Mouse (Mus musculus): ENCODE results near the gene Hspa1b. TPM values are rescaled to one million over a fixed set of nuclear protein-coding genes. Genes with fewer than 3 reads are reported as not detected.
"Not testable (repeated sequence)": the region's sequence is repeated elsewhere in the genome, so short reads cannot be mapped to it uniquely, and the experiment has no call there.

Gene Hspa1b
- polyA plus RNA-seq, 1 experiment from 2014 or later, result 3.6 TPM

GRCm38 (mm10) chr17:34979631-34980030 lies 20.6 kb upstream of the Hspa1b start:
- H3K4me3 ChIP-seq, result no peak overlapping the region
- H3K9ac ChIP-seq, result no peak overlapping the region
- H3K4me1 ChIP-seq, result peaks cover 21% of the 10 kb centered on the region
- no peaks in the 10 kb centered on the region for H3K36me3 ChIP-seq
- WGBS, result 90% methylated on average over 4 of the region's 4 CpGs
- no peak overlapping the region for H3K27ac ChIP-seq
- H3K27me3 ChIP-seq, result no peaks in the 10 kb centered on the region
- ATAC-seq (ENCODE audit: insufficient number of reproducible peaks, low FRiP score, low TSS enrichment, low read depth), result no peak
- H3K4me2 ChIP-seq, result no peak overlapping the region
- no peaks in the 10 kb centered on the region for H3K9me3 ChIP-seq

GRCm38 (mm10) chr17:34978239-34978638 lies 19.2 kb upstream of the Hspa1b start:
- H3K4me3 ChIP-seq, result no peak overlapping the region
- ATAC-seq (ENCODE audit: insufficient number of reproducible peaks, low FRiP score, low TSS enrichment, low read depth), result no peak
- H3K9me3 ChIP-seq, result no peaks in the 10 kb centered on the region
- no peak overlapping the region for H3K4me2 ChIP-seq
- H3K9ac ChIP-seq, result no peak overlapping the region
- H3K27me3 ChIP-seq, result no peaks in the 10 kb centered on the region
- H3K27ac ChIP-seq, result no peak overlapping the region
- H3K4me1 ChIP-seq, result peaks cover 18% of the 10 kb centered on the region
- WGBS, result 85% methylated on average over 27 of the region's 27 CpGs
- no peaks in the 10 kb centered on the region for H3K36me3 ChIP-seq

- H3K9ac ChIP-seq, result no peak overlapping the region
- ATAC-seq (ENCODE audit: insufficient number of reproducible peaks, low FRiP score, low TSS enrichment, low read depth), result no peak
- no peaks in the 10 kb centered on the region for H3K36me3 ChIP-seq
- 91% methylated on average over 20 of the region's 20 CpGs for WGBS
- H3K4me2 ChIP-seq, result no peak overlapping the region
- no peaks in the 10 kb centered on the region for H3K9me3 ChIP-seq
- no peak overlapping the region for H3K4me3 ChIP-seq
- H3K27ac ChIP-seq, result no peak overlapping the region
- H3K27me3 ChIP-seq, result no peaks in the 10 kb centered on the region
- peaks cover 14% of the 10 kb centered on the region for H3K4me1 ChIP-seq
Observed at GRCm38 (mm10) chr17:34977000-34977399, 18.0 kb upstream of the Hspa1b start.

GRCm38 (mm10) chr17:34975581-34976492 lies 16.8 kb upstream of the Hspa1b start:
- H3K4me3 ChIP-seq, result no peak overlapping the region
- no peaks in the 10 kb centered on the region for H3K27me3 ChIP-seq
- H3K4me1 ChIP-seq, result peaks cover 11% of the 10 kb centered on the region
- 83% methylated on average over 3 of the region's 3 CpGs for WGBS
- no peaks in the 10 kb centered on the region for H3K36me3 ChIP-seq
- H3K27ac ChIP-seq, result no peak overlapping the region
- ATAC-seq (ENCODE audit: insufficient number of reproducible peaks, low FRiP score, low TSS enrichment, low read depth), result no peak
- H3K9me3 ChIP-seq, result no peaks in the 10 kb centered on the region
- H3K4me2 ChIP-seq, result no peak overlapping the region
- H3K9ac ChIP-seq, result no peak overlapping the region

- Histone ChIP-seq H3K4me3 (peak within 1 kb of the TSS; percentile 43), H3K4me2 (peak within 1 kb of the TSS; percentile 78), H3K27ac (peak within 1 kb of the TSS; percentile 27; the same call in 1 of the 2 replicates), H3K27me3 (peaks cover 26% of the 10 kb centered on the region)
- H3K36me3 ChIP-seq, H3K4me1 ChIP-seq, H3K9me3 ChIP-seq, H3K9ac ChIP-seq: not testable (repeated sequence)
- peak; percentile 92 for ATAC-seq (ENCODE audit: insufficient number of reproducible peaks, low FRiP score, low TSS enrichment, low read depth)
- WGBS, result under 1% methylated on average over 33 of the region's 33 CpGs
Observed at GRCm38 (mm10) chr17:34972069-34972749, 13.2 kb upstream of the Hspa1b start, which contains the start of the genes Hspa1a and Hspa1l. Hspa1a (minus strand) TSS chr17:34972156. Hspa1l (plus strand) TSS chr17:34972703.

GRCm38 (mm10) chr17:34971694-34972068 lies 12.6 kb upstream of the Hspa1b start:
- WGBS, result 2% methylated on average over 24 of the region's 43 CpGs
- Histone ChIP-seq H3K4me3 (peak overlapping the region; percentile 43), H3K4me2 (peak overlapping the region; percentile 78), H3K27me3 (peaks cover 26% of the 10 kb centered on the region)
- peak; percentile 16; the same call in 1 of the 2 replicates for ATAC-seq (ENCODE audit: insufficient number of reproducible peaks, low FRiP score, low TSS enrichment, low read depth)
- not testable (repeated sequence) for H3K9ac ChIP-seq, H3K4me1 ChIP-seq, H3K27ac ChIP-seq, H3K9me3 ChIP-seq, H3K36me3 ChIP-seq

- H3K27ac ChIP-seq; H3K9ac ChIP-seq; H3K36me3 ChIP-seq; ATAC-seq (ENCODE audit: insufficient number of reproducible peaks, low FRiP score, low TSS enrichment, low read depth); H3K4me1 ChIP-seq; H3K4me2 ChIP-seq; H3K4me3 ChIP-seq; H3K9me3 ChIP-seq: not testable (repeated sequence)
- peaks cover 26% of the 10 kb centered on the region for H3K27me3 ChIP-seq
- WGBS, result 36% methylated on average over 26 of the region's 37 CpGs
Observed at GRCm38 (mm10) chr17:34970850-34971249, 11.8 kb upstream of the Hspa1b start.

- H3K36me3 ChIP-seq; ATAC-seq (ENCODE audit: insufficient number of reproducible peaks, low FRiP score, low TSS enrichment, low read depth); H3K9ac ChIP-seq; H3K4me3 ChIP-seq; H3K9me3 ChIP-seq; H3K27ac ChIP-seq; H3K4me2 ChIP-seq: not testable (repeated sequence)
- 78% methylated on average over 9 of the region's 11 CpGs for WGBS
- Histone ChIP-seq H3K4me1 (peaks cover 10% of the 10 kb centered on the region), H3K27me3 (peaks cover 26% of the 10 kb centered on the region)
Observed at GRCm38 (mm10) chr17:34969822-34970221, 10.8 kb upstream of the Hspa1b start, which contains the start of gene Gm20481. Gm20481 (plus strand) TSS chr17:34969912.

GRCm38 (mm10) chr17:34965627-34966026 lies 6.6 kb upstream of the Hspa1b start:
- H3K27ac ChIP-seq, result peak overlapping the region; percentile 47; the same call in 1 of the 2 replicates
- H3K4me3 ChIP-seq, result no peak overlapping the region
- H3K9ac ChIP-seq, result no peak overlapping the region
- H3K27me3 ChIP-seq, result peaks cover 26% of the 10 kb centered on the region
- ATAC-seq (ENCODE audit: insufficient number of reproducible peaks, low FRiP score, low TSS enrichment, low read depth), result no peak
- H3K36me3 ChIP-seq, result no peaks in the 10 kb centered on the region
- H3K4me2 ChIP-seq, result no peak overlapping the region
- 59% methylated on average over 5 of the region's 5 CpGs for WGBS
- 0 out of 2 replicates have a peak, but pooled peaks cover 9% of the 10 kb centered on the region for H3K4me1 ChIP-seq
- no peaks in the 10 kb centered on the region for H3K9me3 ChIP-seq

- Histone ChIP-seq H3K36me3 (no peaks in the 10 kb centered on the region), H3K4me3 (no peak overlapping the region), H3K9me3 (no peaks in the 10 kb centered on the region), H3K27me3 (peaks cover 23% of the 10 kb centered on the region), H3K4me2 (no peak overlapping the region), H3K4me1 (peaks cover 15% of the 10 kb centered on the region), H3K27ac (peak overlapping the region; percentile 47), H3K9ac (no peak overlapping the region)
- WGBS, result 13% methylated on average over 1 of the region's 1 CpGs
- ATAC-seq (ENCODE audit: insufficient number of reproducible peaks, low FRiP score, low TSS enrichment, low read depth), result no peak
Observed at GRCm38 (mm10) chr17:34964640-34965049, 5.6 kb upstream of the Hspa1b start.

GRCm38 (mm10) chr17:34962841-34963240 lies 3.8 kb upstream of the Hspa1b start:
- Histone ChIP-seq H3K4me1 (peaks cover 15% of the 10 kb centered on the region), H3K36me3 (no peaks in the 10 kb centered on the region), H3K4me2 (no peak overlapping the region), H3K27ac (peak overlapping the region; percentile 23; the same call in 1 of the 2 replicates), H3K9me3 (no peaks in the 10 kb centered on the region), H3K27me3 (peaks cover 7% of the 10 kb centered on the region), H3K9ac (no peak overlapping the region), H3K4me3 (no peak overlapping the region)
- WGBS, result 38% methylated on average over 1 of the region's 1 CpGs
- ATAC-seq (ENCODE audit: insufficient number of reproducible peaks, low FRiP score, low TSS enrichment, low read depth), result no peak

GRCm38 (mm10) chr17:34962125-34962524 lies 3.1 kb upstream of the Hspa1b start:
- Histone ChIP-seq H3K36me3 (no peaks in the 10 kb centered on the region), H3K4me3 (no peak overlapping the region), H3K4me2 (no peak overlapping the region), H3K27ac (peak overlapping the region; percentile 8), H3K4me1 (peaks cover 15% of the 10 kb centered on the region), H3K9ac (no peak overlapping the region), H3K27me3 (no peaks in the 10 kb centered on the region; the same call in 1 of the 2 replicates), H3K9me3 (no peaks in the 10 kb centered on the region)
- 20% methylated on average over 3 of the region's 3 CpGs for WGBS
- no peak for ATAC-seq (ENCODE audit: insufficient number of reproducible peaks, low FRiP score, low TSS enrichment, low read depth)
